Mouse (Mus musculus) embryonic facial prominence, embryonic 11.5 days (tissue): Measurements from ENCODE around the gene Nceh1. TPM values are rescaled to one million over a fixed set of nuclear protein-coding genes. Genes with fewer than 3 reads are reported as not detected.
A peak's percentile ranks its signal among the peaks of the same experiment; 100 is the strongest.
"Not testable (repeated sequence)": the region's sequence is repeated elsewhere in the genome, so short reads cannot be mapped to it uniquely, and the experiment has no call there.

Experiments
- ATAC-seq: fragments of 200-750 bp; cut with Nextera tagmentation; replicated peaks from 2 replicates; pipeline ENCODE4 v1.8.0; 2017; ENCODE audit warnings: low read depth; ENCODE audit not compliant: insufficient number of reproducible peaks, low FRiP score, low TSS enrichment
- DNase-seq: peaks from one replicate; pipeline ENCODE4 v3.0.0-alpha.2; 2015; ENCODE audit warnings: low spot score
- H3K27ac ChIP-seq: fragments of 300-500 bp; sonication (generic); replicated peaks from 2 replicates; pipeline ENCODE4 v1.5.1; 2014; ENCODE audit warnings: mild to moderate bottlenecking, low read depth, low read length, control low read depth
- H3K27me3 ChIP-seq: fragments of 300-500 bp; sonication (generic); 2 replicates; pipeline ENCODE4 v1.6.1; 2014; ENCODE audit warnings: mild to moderate bottlenecking, low read length, moderate library complexity, mixed read lengths; ENCODE audit not compliant: control insufficient read depth, insufficient read depth
- H3K36me3 ChIP-seq: fragments of 300-500 bp; sonication (generic); replicated peaks from 2 replicates; pipeline ENCODE4 v1.6.1; 2014; ENCODE audit warnings: low read depth, mild to moderate bottlenecking, low read length, moderate library complexity, mixed read lengths; ENCODE audit not compliant: control insufficient read depth, insufficient read depth
- H3K4me1 ChIP-seq: fragments of 300-500 bp; sonication (generic); 2 replicates; pipeline ENCODE4 v1.6.1; 2014; ENCODE audit warnings: low read length, mixed read lengths; ENCODE audit not compliant: control insufficient read depth, insufficient read depth
- H3K4me2 ChIP-seq: fragments of 300-500 bp; sonication (generic); 2 replicates; pipeline ENCODE4 v1.6.1; 2014; ENCODE audit warnings: low read depth, mild to moderate bottlenecking, control low read depth, low read length, moderate library complexity
- H3K4me3 ChIP-seq: fragments of 300-500 bp; sonication (generic); 2 replicates; pipeline ENCODE4 v1.5.1; 2014; ENCODE audit warnings: low read depth, low read length, control low read depth
- H3K9ac ChIP-seq: fragments of 300-500 bp; sonication (generic); replicated peaks from 2 replicates; pipeline ENCODE4 v1.6.1; 2014; ENCODE audit warnings: mild to moderate bottlenecking, control low read depth, low read length
- H3K9me3 ChIP-seq: fragments of 300-500 bp; sonication (generic); replicated peaks from 2 replicates; pipeline ENCODE4 v1.6.1; 2016; ENCODE audit warnings: mild to moderate bottlenecking, low read length, inconsistent platforms, mixed read lengths; ENCODE audit not compliant: control insufficient read depth
- WGBS: fragments of 180-500 bp; shearing (Covaris S2); extraction: QIAGEN DNeasy Blood & Tissue Kit; methylation state at CpG from one replicate; pipeline ENCODE4 v1.1.7; 2014; 5-methylcytosine and 5-hydroxymethylcytosine counted together
- polyA plus RNA-seq: library from polyadenylated mRNA; unstranded; fragments of >200 nt; fragmentation: Nextera tagmentation; extraction: Ambion mirVana; gene quantifications from 2 replicates; pipeline ENCODE4 v1.2.1, GENCODE M21; 2014

Gene Nceh1
- polyA plus RNA-seq, 1 experiment from 2014 or later, result 2.2 TPM

- Histone ChIP-seq H3K4me3 (peak overlapping the region; percentile 19; the same call in 1 of the 2 replicates), H3K36me3 (no peaks in the 10 kb centered on the region), H3K27me3 (no peaks in the 10 kb centered on the region), H3K9ac (peak overlapping the region; percentile 32; the same call in 1 of the 2 replicates), H3K9me3 (no peaks in the 10 kb centered on the region), H3K27ac (no peak overlapping the region), H3K4me1 (no peaks in the 10 kb centered on the region), H3K4me2 (peak overlapping the region; percentile 48)
- DNase-seq (peak; percentile 30), ATAC-seq (no peak)
- 2% methylated on average over 27 of the region's 27 CpGs for WGBS
Observed at GRCm38 (mm10) chr3:27283071-27283713, 100.4 kb downstream of the Nceh1 start.

- DNase-seq (no peak), ATAC-seq (no peak)
- Histone ChIP-seq H3K4me1 (no peaks in the 10 kb centered on the region), H3K9me3 (no peaks in the 10 kb centered on the region), H3K36me3 (no peaks in the 10 kb centered on the region), H3K27me3 (no peaks in the 10 kb centered on the region), H3K27ac (no peak overlapping the region), H3K4me3 (no peak overlapping the region), H3K9ac (no peak overlapping the region), H3K4me2 (peak overlapping the region; percentile 48; the same call in 1 of the 2 replicates)
- WGBS, result 53% methylated on average over 7 of the region's 7 CpGs
Observed at GRCm38 (mm10) chr3:27283796-27284195, 101.0 kb downstream of the Nceh1 start.

GRCm38 (mm10) chr3:27284227-27284626 lies 101.5 kb downstream of the Nceh1 start:
- H3K4me3 ChIP-seq, result no peak overlapping the region
- H3K27ac ChIP-seq, result no peak overlapping the region
- H3K36me3 ChIP-seq, result no peaks in the 10 kb centered on the region
- H3K4me1 ChIP-seq, result no peaks in the 10 kb centered on the region
- DNase-seq (no peak), ATAC-seq (no peak)
- no peaks in the 10 kb centered on the region for H3K27me3 ChIP-seq
- H3K9ac ChIP-seq, result no peak overlapping the region
- H3K4me2 ChIP-seq, result no peak overlapping the region
- no peaks in the 10 kb centered on the region for H3K9me3 ChIP-seq
- 93% methylated on average over 5 of the region's 5 CpGs for WGBS

GRCm38 (mm10) chr3:27285072-27285471 lies 102.3 kb downstream of the Nceh1 start:
- DNase-seq (no peak), ATAC-seq (no peak)
- no peak overlapping the region for H3K4me3 ChIP-seq
- no peaks in the 10 kb centered on the region for H3K9me3 ChIP-seq
- WGBS, result 64% methylated on average over 9 of the region's 9 CpGs
- no peak overlapping the region for H3K4me2 ChIP-seq
- no peaks in the 10 kb centered on the region for H3K27me3 ChIP-seq
- H3K4me1 ChIP-seq, result no peaks in the 10 kb centered on the region
- H3K9ac ChIP-seq, result no peak overlapping the region
- no peak overlapping the region for H3K27ac ChIP-seq
- no peaks in the 10 kb centered on the region for H3K36me3 ChIP-seq

GRCm38 (mm10) chr3:27288301-27288700 lies 105.5 kb downstream of the Nceh1 start:
- no peak for DNase-seq
- Histone ChIP-seq H3K9me3 (no peaks in the 10 kb centered on the region), H3K4me3 (no peak overlapping the region), H3K27me3 (no peaks in the 10 kb centered on the region), H3K27ac (no peak overlapping the region), H3K36me3 (no peaks in the 10 kb centered on the region), H3K4me1 (no peaks in the 10 kb centered on the region), H3K9ac (no peak overlapping the region), H3K4me2 (no peak overlapping the region)
- ATAC-seq, result no peak
- 65% methylated on average over 2 of the region's 2 CpGs for WGBS

- Histone ChIP-seq H3K9ac (no peak overlapping the region), H3K36me3 (no peaks in the 10 kb centered on the region), H3K4me1 (no peaks in the 10 kb centered on the region), H3K9me3 (no peaks in the 10 kb centered on the region), H3K4me2 (no peak overlapping the region), H3K4me3 (no peak overlapping the region), H3K27ac (no peak overlapping the region), H3K27me3 (no peaks in the 10 kb centered on the region)
- whole genome bisulfite sequencing, result 47% methylated on average over 8 of the region's 8 CpGs
- DNase-seq, result no peak
- no peak for ATAC-seq
Observed at GRCm38 (mm10) chr3:27288909-27289308, 106.1 kb downstream of the Nceh1 start.

- Histone ChIP-seq H3K4me3 (no peak overlapping the region), H3K9ac (no peak overlapping the region), H3K27ac (no peak overlapping the region), H3K27me3 (no peaks in the 10 kb centered on the region), H3K9me3 (no peaks in the 10 kb centered on the region), H3K36me3 (no peaks in the 10 kb centered on the region), H3K4me2 (no peak overlapping the region), H3K4me1 (no peaks in the 10 kb centered on the region)
- DNase-seq, result no peak
- ATAC-seq, result no peak
- WGBS, result 93% methylated on average over 5 of the region's 5 CpGs
Observed at GRCm38 (mm10) chr3:27290285-27290684, 107.5 kb downstream of the Nceh1 start.

- 87% methylated on average over 5 of the region's 5 CpGs for WGBS
Observed at GRCm38 (mm10) chr3:27290945-27291344, 108.2 kb downstream of the Nceh1 start.

More at GRCm38 (mm10) chr3:27290945-27291344, 108.2 kb downstream of the Nceh1 start:
- H3K27me3 ChIP-seq, DNase-seq, H3K27ac ChIP-seq, H3K4me1 ChIP-seq, H3K4me3 ChIP-seq, H3K36me3 ChIP-seq, ATAC-seq, H3K9ac ChIP-seq, H3K4me2 ChIP-seq, H3K9me3 ChIP-seq: not testable (repeated sequence)
